Mouse (Mus musculus) heart, embryonic 12.5 days (tissue): ENCODE results near the gene Atp5f1. TPM values are rescaled to one million over a fixed set of nuclear protein-coding genes. Genes with fewer than 3 reads are reported as not detected.
"Not testable (repeated sequence)": the region's sequence is repeated elsewhere in the genome, so short reads cannot be mapped to it uniquely, and the experiment has no call there.

Experiments used
- ATAC-seq: fragments of 200-750 bp; cut with Nextera tagmentation; 2 replicates; pipeline ENCODE4 v1.8.0; 2017; ENCODE audit warnings: moderate TSS enrichment, moderate library complexity; ENCODE audit not compliant: insufficient number of reproducible peaks, low FRiP score
- H3K27ac ChIP-seq: fragments of 300-500 bp; sonication (generic); 2 replicates; pipeline ENCODE4 v1.5.1; 2016; ENCODE audit warnings: mild to moderate bottlenecking, moderate library complexity; ENCODE audit not compliant: poor library complexity, severe bottlenecking
- H3K27me3 ChIP-seq: fragments of 300-500 bp; sonication (generic); replicated peaks from 2 replicates; pipeline ENCODE4 v1.6.1; 2016; ENCODE audit warnings: mild to moderate bottlenecking, moderate library complexity
- H3K36me3 ChIP-seq: fragments of 300-500 bp; sonication (generic); 2 replicates; pipeline ENCODE4 v1.6.1; 2016; ENCODE audit warnings: mild to moderate bottlenecking, moderate library complexity
- H3K4me1 ChIP-seq: fragments of 300-500 bp; sonication (generic); replicated peaks from 2 replicates; pipeline ENCODE4 v1.6.1; 2016; ENCODE audit warnings: mild to moderate bottlenecking
- H3K4me2 ChIP-seq: fragments of 300-500 bp; sonication (generic); 2 replicates; pipeline ENCODE4 v1.6.1; 2016; ENCODE audit warnings: mild to moderate bottlenecking, moderate library complexity
- H3K4me3 ChIP-seq: fragments of 300-500 bp; sonication (generic); 2 replicates; pipeline ENCODE4 v1.5.1; 2016; ENCODE audit warnings: mild to moderate bottlenecking
- H3K9ac ChIP-seq: fragments of 300-500 bp; sonication (generic); 2 replicates; pipeline ENCODE4 v1.6.1; 2016; ENCODE audit warnings: mild to moderate bottlenecking, moderate library complexity
- H3K9me3 ChIP-seq: fragments of 300-500 bp; sonication (generic); replicated peaks from 2 replicates; pipeline ENCODE4 v1.6.1; 2016; ENCODE audit warnings: mild to moderate bottlenecking, moderate library complexity
- WGBS: fragments of 180-500 bp; shearing (Covaris S2); methylation state at CpG from one replicate; pipeline ENCODE4 v1.1.7; 2016; 5-methylcytosine and 5-hydroxymethylcytosine counted together
- polyA plus RNA-seq: library from polyadenylated mRNA; unstranded; fragments of >200 nt; fragmentation: Nextera tagmentation; extraction: Ambion mirVana; gene quantifications from 2 replicates; pipeline ENCODE4 v1.2.1, GENCODE M21; 2016

Gene Atp5f1
- polyA plus RNA-seq, 1 experiment from 2014 or later, result 746 TPM

DNA sequence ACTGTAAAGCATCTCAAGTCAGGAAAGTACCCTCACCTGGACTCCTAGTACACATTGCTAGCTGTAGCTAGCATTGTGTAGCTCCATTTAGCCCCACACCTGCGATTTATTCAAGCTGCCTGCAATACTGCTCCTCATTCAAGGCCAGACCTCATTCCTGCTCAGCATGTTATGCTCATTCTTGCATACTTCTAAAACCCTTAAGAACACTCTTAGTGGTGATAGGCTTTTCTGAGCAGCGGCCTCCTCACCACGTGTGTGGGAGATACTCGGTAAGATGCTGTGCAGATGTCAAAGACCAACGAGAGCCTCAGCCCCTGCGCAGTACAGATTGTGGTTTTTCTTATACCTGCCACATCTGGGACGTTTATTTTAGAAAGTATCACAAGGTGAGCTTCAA is 30.1 kb downstream of the Atp5f1 start:
- ATAC-seq, result no peak
- H3K27ac ChIP-seq, result no peak overlapping the region
- WGBS, result 71% methylated on average over 7 of the region's 7 CpGs

GRCm38 (mm10) chr3:105928781-105929180 is 31.1 kb downstream of the Atp5f1 start:
- H3K9me3 ChIP-seq, result no peaks in the 10 kb centered on the region
- no peak overlapping the region for H3K27ac ChIP-seq
- no peak overlapping the region for H3K4me3 ChIP-seq
- H3K9ac ChIP-seq, result no peak overlapping the region
- 76% methylated on average over 6 of the region's 6 CpGs for WGBS
- no peaks in the 10 kb centered on the region for H3K27me3 ChIP-seq
- no peak for ATAC-seq
- H3K4me1 ChIP-seq, result no peaks in the 10 kb centered on the region
- H3K36me3 ChIP-seq, result no peaks in the 10 kb centered on the region
- no peak overlapping the region for H3K4me2 ChIP-seq

More for the DNA sequence above, 30.1 kb downstream of the Atp5f1 start:
- H3K4me1 ChIP-seq, result peaks cover 3% of the 10 kb centered on the region
- no peaks in the 10 kb centered on the region for H3K27me3 ChIP-seq
- H3K9me3 ChIP-seq, result no peaks in the 10 kb centered on the region
- no peak overlapping the region for H3K4me2 ChIP-seq
- H3K4me3 ChIP-seq, result no peak overlapping the region
- no peaks in the 10 kb centered on the region for H3K36me3 ChIP-seq
- no peak overlapping the region for H3K9ac ChIP-seq

DNA sequence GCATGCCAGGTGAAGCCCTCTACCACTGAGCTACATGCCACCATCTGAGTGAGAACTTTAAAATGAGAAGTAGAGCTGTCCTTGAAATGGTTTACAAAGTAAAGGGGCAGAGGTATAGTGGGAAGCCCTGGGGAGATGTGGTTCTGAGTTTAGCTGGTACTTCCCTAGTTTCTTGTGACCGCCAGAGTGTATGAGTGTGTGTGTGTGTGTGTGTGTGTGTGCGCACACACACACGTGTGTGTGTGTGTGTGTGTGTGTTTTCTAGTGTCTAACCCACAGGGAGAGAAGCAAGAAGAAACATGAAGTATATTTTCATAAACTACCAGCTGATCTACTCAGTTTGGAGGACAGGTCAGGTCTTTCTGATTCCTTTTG is 31.7 kb downstream of the Atp5f1 start:
- Histone ChIP-seq H3K4me2 (no peak overlapping the region), H3K9me3 (no peaks in the 10 kb centered on the region), H3K36me3 (no peaks in the 10 kb centered on the region), H3K4me3 (no peak overlapping the region), H3K4me1 (no peaks in the 10 kb centered on the region), H3K27ac (no peak overlapping the region), H3K9ac (no peak overlapping the region), H3K27me3 (no peaks in the 10 kb centered on the region)
- no peak for ATAC-seq
- WGBS, result 93% methylated on average over 3 of the region's 3 CpGs

- Histone ChIP-seq H3K4me3 (no peak overlapping the region), H3K9me3 (no peaks in the 10 kb centered on the region), H3K27me3 (no peaks in the 10 kb centered on the region), H3K4me1 (no peaks in the 10 kb centered on the region), H3K36me3 (no peaks in the 10 kb centered on the region), H3K4me2 (no peak overlapping the region), H3K27ac (no peak overlapping the region), H3K9ac (no peak overlapping the region)
- WGBS, result 79% methylated on average over 7 of the region's 7 CpGs
- no peak for ATAC-seq
Measured at GRCm38 (mm10) chr3:105927561-105928194, 32.2 kb downstream of the Atp5f1 start.

GRCm38 (mm10) chr3:105924616-105925015 is 35.3 kb downstream of the Atp5f1 start:
- no peak for ATAC-seq
- WGBS, result 79% methylated on average over 9 of the region's 9 CpGs

GRCm38 (mm10) chr3:105921959-105922358 is 37.9 kb downstream of the Atp5f1 start:
- H3K27me3 ChIP-seq, result no peaks in the 10 kb centered on the region
- H3K9me3 ChIP-seq, result no peaks in the 10 kb centered on the region
- H3K4me3 ChIP-seq, result no peak overlapping the region
- WGBS, result 77% methylated on average over 2 of the region's 2 CpGs
- no peak for ATAC-seq
- no peaks in the 10 kb centered on the region for H3K36me3 ChIP-seq
- H3K9ac ChIP-seq, result no peak overlapping the region
- H3K4me1 ChIP-seq, result peaks cover 11% of the 10 kb centered on the region
- no peak overlapping the region for H3K27ac ChIP-seq
- H3K4me2 ChIP-seq, result no peak overlapping the region

More at GRCm38 (mm10) chr3:105924616-105925015, 35.3 kb downstream of the Atp5f1 start:
- Histone ChIP-seq H3K9ac (no peak overlapping the region), H3K27me3 (no peaks in the 10 kb centered on the region), H3K4me1 (no peaks in the 10 kb centered on the region), H3K36me3 (no peaks in the 10 kb centered on the region), H3K27ac (no peak overlapping the region), H3K4me3 (no peak overlapping the region), H3K4me2 (no peak overlapping the region), H3K9me3 (no peaks in the 10 kb centered on the region)

DNA sequence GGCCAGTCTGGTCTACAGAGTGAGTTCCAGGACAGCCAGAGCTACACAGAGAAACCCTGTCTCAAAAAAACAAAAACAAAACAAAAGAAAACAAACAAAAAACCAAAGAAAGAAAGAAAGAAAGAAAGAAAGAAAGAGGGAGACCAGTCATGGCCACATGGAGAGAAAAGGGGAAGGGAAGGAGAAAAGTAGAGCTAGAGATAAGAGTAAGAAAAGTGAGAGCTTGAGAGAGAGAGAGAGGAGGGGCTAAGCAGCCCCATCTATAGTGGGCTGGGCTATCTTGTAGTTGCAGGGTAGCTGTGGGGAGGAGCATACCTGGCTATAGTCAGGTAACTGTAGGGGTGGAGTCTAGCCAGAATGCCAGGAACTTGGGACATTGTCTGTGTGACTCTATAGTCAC is 39.2 kb downstream of the Atp5f1 start:
- not testable (repeated sequence) for ATAC-seq

GRCm38 (mm10) chr3:105918355-105918745 is 41.5 kb downstream of the Atp5f1 start:
- peak overlapping the region; percentile 52; the same call in 1 of the 2 replicates for H3K27ac ChIP-seq
- no peak for ATAC-seq
- peaks cover 31% of the 10 kb centered on the region for H3K4me1 ChIP-seq
- H3K9me3 ChIP-seq, result no peaks in the 10 kb centered on the region
- no peak overlapping the region for H3K9ac ChIP-seq
- no peak overlapping the region for H3K4me3 ChIP-seq
- no peaks in the 10 kb centered on the region for H3K36me3 ChIP-seq
- WGBS, result 61% methylated on average over 3 of the region's 3 CpGs
- H3K27me3 ChIP-seq, result no peaks in the 10 kb centered on the region
- H3K4me2 ChIP-seq, result no peak overlapping the region

More for the DNA sequence above, 39.2 kb downstream of the Atp5f1 start:
- H3K27me3 ChIP-seq, H3K4me2 ChIP-seq, H3K9ac ChIP-seq, H3K4me3 ChIP-seq, H3K9me3 ChIP-seq, H3K36me3 ChIP-seq, H3K27ac ChIP-seq: not testable (repeated sequence)
- H3K4me1 ChIP-seq, result peaks cover 11% of the 10 kb centered on the region

DNA sequence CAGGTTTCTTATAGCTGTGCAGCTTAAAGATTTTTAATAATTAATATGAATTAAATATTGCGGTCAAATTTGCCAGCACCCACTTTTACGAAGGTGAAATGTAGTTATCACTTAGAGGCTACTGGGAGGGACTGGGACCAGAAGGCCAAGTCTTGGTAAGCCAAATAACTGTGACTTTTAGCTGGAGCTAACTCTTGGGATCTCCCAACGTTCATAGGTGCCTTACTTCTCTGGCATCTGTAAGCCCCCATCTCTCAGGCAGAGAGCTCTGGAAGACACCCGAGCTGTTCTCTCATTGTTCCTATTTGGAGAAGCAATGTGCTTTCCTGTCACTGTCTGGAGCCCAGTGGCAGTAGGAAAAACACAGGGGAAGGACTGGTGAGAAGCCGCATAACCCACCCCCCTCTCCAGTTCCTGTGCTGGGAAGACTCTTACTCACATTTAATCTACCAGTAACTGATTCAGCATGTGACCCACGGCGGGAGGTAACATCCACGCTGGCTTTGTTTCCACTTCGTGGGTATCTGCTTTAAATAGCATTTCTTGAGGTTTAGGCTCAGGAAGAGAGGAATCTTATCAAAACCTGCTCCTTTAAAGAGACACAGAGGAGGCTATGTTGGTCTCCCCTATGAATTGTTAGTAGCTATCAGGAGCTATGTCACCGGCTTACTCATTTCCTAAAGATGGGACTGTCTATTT is 42.1 kb downstream of the Atp5f1 start:
- Histone ChIP-seq H3K4me3 (no peak overlapping the region), H3K9ac (no peak overlapping the region), H3K36me3 (no peaks in the 10 kb centered on the region), H3K4me2 (peak overlapping the region; percentile 3; the same call in 1 of the 2 replicates), H3K9me3 (no peaks in the 10 kb centered on the region), H3K27ac (peak overlapping the region; percentile 52), H3K27me3 (no peaks in the 10 kb centered on the region), H3K4me1 (peaks cover 32% of the 10 kb centered on the region)
- WGBS, result 32% methylated on average over 10 of the region's 10 CpGs
- peak; percentile 54; the same call in 1 of the 2 replicates for ATAC-seq

- peaks cover 40% of the 10 kb centered on the region for H3K4me1 ChIP-seq
- not testable (repeated sequence) for H3K27ac ChIP-seq, H3K36me3 ChIP-seq, H3K27me3 ChIP-seq, H3K9me3 ChIP-seq, H3K4me3 ChIP-seq, H3K9ac ChIP-seq, ATAC-seq, H3K4me2 ChIP-seq
Measured at GRCm38 (mm10) chr3:105916455-105916854, 43.4 kb downstream of the Atp5f1 start.

GRCm38 (mm10) chr3:105915281-105915680 is 44.6 kb downstream of the Atp5f1 start:
- ATAC-seq, result no peak
- Histone ChIP-seq H3K9me3 (no peaks in the 10 kb centered on the region), H3K4me1 (peaks cover 40% of the 10 kb centered on the region), H3K4me2 (no peak overlapping the region), H3K36me3 (no peaks in the 10 kb centered on the region), H3K4me3 (no peak overlapping the region), H3K27me3 (0 out of 2 replicates have a peak, but pooled peaks cover 7% of the 10 kb centered on the region), H3K9ac (no peak overlapping the region), H3K27ac (no peak overlapping the region)
- 14% methylated on average over 1 of the region's 1 CpGs for WGBS
